Mouse (Mus musculus) embryo, embryonic 11 days (tissue): ENCODE data around the gene Lrrc46.

Source experiments
- DNase-seq: peaks from one replicate; pipeline ENCODE4 v3.0.0-alpha.2; 2015

The Lrrc46 gene

GRCm38 (mm10) chr11:97049492-97050085, 8.4 kb upstream of the Lrrc46 start:
- no peak for DNase-seq

- DNase-seq = no peak
Measured at GRCm38 (mm10) chr11:97048090-97048650, 7.0 kb upstream of the Lrrc46 start.

- no peak for DNase-seq
Measured at GRCm38 (mm10) chr11:97045861-97046260, 4.7 kb upstream of the Lrrc46 start.

- no peak for DNase-seq
Measured at GRCm38 (mm10) chr11:97044902-97045301, 3.7 kb upstream of the Lrrc46 start.

- DNase-seq = no peak
Measured at GRCm38 (mm10) chr11:97040301-97041021, 746 bp downstream of the Lrrc46 start.

- no peak for DNase-seq
Measured at GRCm38 (mm10) chr11:97038881-97039280, 2.3 kb downstream of the Lrrc46 start.

- DNase-seq = no peak
Measured at GRCm38 (mm10) chr11:97036141-97036540, 5.1 kb downstream of the Lrrc46 start.

- no peak for DNase-seq
Measured at GRCm38 (mm10) chr11:97033781-97034180, 7.4 kb downstream of the Lrrc46 start.

GRCm38 (mm10) chr11:97032499-97032898, 8.7 kb downstream of the Lrrc46 start:
- DNase-seq = no peak

GRCm38 (mm10) chr11:97031977-97032376, 9.2 kb downstream of the Lrrc46 start:
- no peak for DNase-seq

GRCm38 (mm10) chr11:97030426-97030825, 10.8 kb downstream of the Lrrc46 start:
- DNase-seq = no peak

- peak; percentile 90 for DNase-seq
Measured at GRCm38 (mm10) chr11:97029686-97030417, 11.4 kb downstream of the Lrrc46 start, which contains the start of gene Scrn2. Gene Scrn2 (plus strand): TSS chr11:97029938.

- peak; percentile 92 for DNase-seq
Measured at GRCm38 (mm10) chr11:97025721-97026344, 15.4 kb downstream of the Lrrc46 start.

GRCm38 (mm10) chr11:97024977-97025376, 16.2 kb downstream of the Lrrc46 start:
- no peak for DNase-seq

- DNase-seq = peak; percentile 87
Measured at GRCm38 (mm10) chr11:97021873-97022484, 19.2 kb downstream of the Lrrc46 start.

- peak; percentile 37 for DNase-seq
Measured at GRCm38 (mm10) chr11:97021121-97021765, 20.0 kb downstream of the Lrrc46 start.

GRCm38 (mm10) chr11:97019345-97019708, 21.9 kb downstream of the Lrrc46 start:
- no peak for DNase-seq

- peak; percentile 44 for DNase-seq
Measured at GRCm38 (mm10) chr11:97018583-97019344, 22.4 kb downstream of the Lrrc46 start.

GRCm38 (mm10) chr11:97017696-97018582, 23.3 kb downstream of the Lrrc46 start:
- peak; percentile 41 for DNase-seq

GRCm38 (mm10) chr11:97013121-97013670, 28.0 kb downstream of the Lrrc46 start, which contains the start of gene Sp6:
Gene Sp6 (plus strand): TSS chr11:97013394.
- no peak for DNase-seq
